Mouse (Mus musculus) right cerebral cortex, postnatal 25 days (tissue): ENCODE results near the gene Crtc1.

Experiments
- DNase-seq: peaks from one replicate; pipeline ENCODE4 v3.0.0; 2022

Crtc1 gene

DNA sequence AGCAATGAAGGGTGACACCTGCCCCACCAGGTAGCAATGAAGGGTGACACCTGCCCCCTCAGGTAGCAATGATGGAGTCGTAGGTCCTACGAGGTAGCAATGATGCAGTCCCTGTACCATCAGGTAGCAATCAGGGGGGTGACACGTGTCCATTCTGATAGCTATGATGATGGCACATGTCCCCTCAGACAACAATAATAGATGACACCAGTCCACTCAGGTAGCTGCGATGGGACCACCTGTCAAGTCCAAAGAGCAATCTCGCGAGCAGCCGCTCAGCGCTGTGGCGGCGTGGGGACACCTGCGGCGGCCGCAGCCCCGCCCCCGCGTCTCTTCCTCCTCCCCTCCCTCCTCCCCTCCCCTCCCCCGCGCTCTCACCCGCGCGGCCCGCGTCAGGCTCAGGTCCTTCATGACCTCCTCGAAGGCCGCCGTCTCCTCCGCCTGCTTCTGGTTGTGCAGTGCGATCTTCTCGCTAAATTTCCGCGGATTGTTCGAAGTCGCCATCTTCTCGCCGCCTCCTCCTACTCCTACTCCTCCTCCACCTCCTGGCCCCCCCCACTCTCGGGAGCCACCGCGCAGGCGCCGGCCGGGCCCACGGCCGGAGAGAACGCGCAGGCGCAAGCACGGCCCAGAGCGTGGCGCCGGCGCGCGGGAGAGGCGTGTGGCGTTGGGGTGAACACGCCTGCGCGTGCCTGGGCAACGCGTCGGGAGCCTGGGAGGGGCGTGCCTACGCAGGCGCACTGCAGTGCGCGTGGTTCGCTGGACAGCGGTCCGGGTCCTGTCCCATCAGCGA lies at the start of gene Crtc1:
Gene Crtc1 (minus strand): TSS at position 525 of the 793 bp plus-strand sequence.
- DNase-seq: peak; percentile 97

DNA sequence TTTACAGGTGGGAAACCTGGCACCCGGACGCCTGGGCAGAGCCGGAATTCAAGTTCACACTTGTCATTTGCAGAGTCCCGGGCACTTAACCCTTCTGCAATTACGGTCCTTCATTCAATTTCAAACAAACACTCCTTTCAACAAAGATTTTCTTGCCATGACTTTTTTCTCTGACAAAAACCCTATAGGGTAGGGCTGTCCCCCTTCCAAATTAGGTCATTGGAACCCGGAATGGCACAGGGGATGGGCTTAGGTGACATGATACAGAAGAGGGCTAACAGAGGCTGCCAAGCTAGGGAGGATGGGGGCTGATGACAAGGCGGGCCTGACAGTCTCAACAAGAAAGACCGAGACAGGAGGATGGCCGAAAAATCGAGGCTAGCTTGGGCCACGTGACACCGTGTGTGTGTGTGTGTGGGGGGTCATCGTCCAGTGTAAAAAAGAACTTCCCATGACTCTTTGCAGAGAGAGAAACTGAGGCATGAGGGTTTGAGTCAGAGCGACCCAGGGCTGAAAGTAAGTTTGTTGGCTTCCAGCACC lies 49.6 kb upstream of the Crtc1 start:
- DNase-seq: no peak

- DNase-seq: no peak
These were observed 48.8 kb upstream of the Crtc1 start for GRCm38 (mm10) chr8:70487993-70488796.

DNA sequence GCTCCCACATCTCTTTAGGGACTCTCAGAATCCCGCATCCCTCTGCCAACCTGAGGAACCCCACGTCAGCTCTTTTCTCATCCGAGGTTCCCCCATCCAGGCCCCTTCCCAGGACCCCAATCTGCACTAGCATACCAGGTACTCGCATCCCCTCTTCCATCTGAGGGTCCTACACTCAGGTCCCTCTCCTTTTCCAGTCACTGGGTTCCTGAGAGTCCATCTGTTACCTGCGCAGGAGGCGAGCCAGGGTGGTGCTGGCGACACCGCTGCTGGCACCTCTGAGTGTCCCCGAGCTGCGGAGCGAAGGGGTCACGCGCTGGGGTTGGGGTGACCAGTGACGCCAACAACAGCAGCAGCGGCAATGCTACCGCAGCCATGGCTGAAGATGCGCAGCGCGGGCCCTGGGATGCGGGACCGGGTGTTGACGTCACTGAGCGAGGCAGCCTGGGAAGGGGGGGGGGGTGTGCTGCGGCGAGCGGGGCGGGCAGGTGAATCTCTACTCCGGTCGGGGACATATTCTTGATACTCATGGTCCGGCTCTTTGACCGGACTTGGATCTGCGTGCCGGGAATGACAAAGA lies 47.7 kb upstream of the Crtc1 start, which contains the start of gene Tmem59l:
Gene Tmem59l (minus strand): TSS at position 418 of the 580 bp plus-strand sequence.
- DNase-seq: peak; percentile 72

GRCm38 (mm10) chr8:70486191-70486681 lies 46.9 kb upstream of the Crtc1 start:
- no peak for DNase-seq

- no peak for DNase-seq
These were observed 43.6 kb upstream of the Crtc1 start for GRCm38 (mm10) chr8:70482943-70483342.

GRCm38 (mm10) chr8:70481908-70482307 lies 42.5 kb upstream of the Crtc1 start:
- no peak for DNase-seq

- DNase-seq: no peak
These were observed 38.0 kb upstream of the Crtc1 start for GRCm38 (mm10) chr8:70477269-70477982.

GRCm38 (mm10) chr8:70476333-70477268 lies 37.2 kb upstream of the Crtc1 start, which contains the start of gene Klhl26:
Klhl26 (minus strand) TSS chr8:70476968.
- peak; percentile 90 for DNase-seq

DNA sequence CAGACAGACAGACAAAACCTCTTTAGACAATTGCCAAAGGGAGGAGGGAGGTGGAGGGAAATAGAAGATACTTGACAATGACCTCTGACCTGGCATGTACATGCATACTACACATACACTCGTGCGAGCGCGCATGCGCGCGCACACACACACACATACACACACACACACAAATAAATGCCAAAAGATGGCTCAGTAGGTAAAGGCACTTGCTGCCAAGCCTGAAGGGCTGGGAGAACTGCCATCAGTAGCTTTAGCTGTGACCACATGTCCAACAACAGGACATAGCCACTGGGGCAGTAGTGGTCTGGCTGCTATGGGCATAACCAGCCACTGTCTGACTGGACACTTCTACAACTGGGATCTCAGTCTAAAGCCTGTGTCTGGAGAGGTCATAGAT lies 32.5 kb upstream of the Crtc1 start:
- no peak for DNase-seq

DNA sequence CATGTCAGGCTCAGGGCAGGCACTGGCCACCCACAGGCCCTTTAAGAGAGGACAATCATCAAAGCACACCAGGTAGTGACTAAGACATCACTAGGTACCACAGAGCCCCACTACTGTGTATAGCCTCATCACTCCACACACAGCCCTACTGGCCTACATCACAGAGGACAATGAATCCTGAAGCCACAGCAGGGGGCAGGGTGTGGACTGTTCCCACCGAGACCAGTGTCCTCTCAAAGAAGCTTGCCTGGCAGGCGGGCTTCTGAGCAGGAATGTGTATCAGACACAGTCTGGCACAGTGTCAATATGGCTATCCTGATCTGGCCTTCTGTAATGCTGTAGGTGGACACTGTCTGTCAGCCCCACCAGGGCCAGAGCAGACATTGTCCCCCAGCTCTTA lies 30.6 kb upstream of the Crtc1 start:
- DNase-seq: no peak

DNA sequence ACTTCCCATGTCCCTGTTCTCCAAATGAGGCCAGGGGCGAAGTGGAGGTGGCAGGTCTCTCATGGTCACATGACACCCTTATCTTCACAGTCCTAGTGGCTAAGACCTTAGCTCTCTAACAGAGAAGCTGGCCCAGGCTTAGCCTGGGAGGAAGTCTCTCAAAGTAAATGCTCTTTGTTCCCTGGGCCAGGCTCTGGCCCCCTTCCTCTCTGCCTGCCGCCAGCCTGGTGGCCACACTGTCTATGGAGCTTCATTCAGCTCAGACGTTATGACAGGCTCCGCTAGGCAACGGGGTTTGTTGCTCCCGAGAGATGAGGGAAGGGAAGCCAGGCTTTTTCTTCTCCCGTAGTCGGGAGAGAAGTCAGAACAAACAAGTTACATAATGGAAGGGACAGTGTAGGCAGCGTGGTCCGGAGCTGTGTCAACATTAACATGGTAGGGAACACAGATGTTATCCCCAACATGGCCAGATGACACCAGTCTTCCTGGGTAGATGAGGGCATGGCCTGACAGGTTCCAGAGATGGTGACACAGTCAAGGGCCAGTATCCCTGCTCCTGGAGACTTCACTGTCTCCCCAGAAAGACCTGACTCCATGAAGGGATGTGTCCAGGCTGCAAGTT lies 30.0 kb upstream of the Crtc1 start:
- no peak for DNase-seq

GRCm38 (mm10) chr8:70468733-70469132 lies 29.4 kb upstream of the Crtc1 start:
- no peak for DNase-seq

- DNase-seq: no peak
These were observed 28.5 kb upstream of the Crtc1 start for GRCm38 (mm10) chr8:70467907-70468306.

DNA sequence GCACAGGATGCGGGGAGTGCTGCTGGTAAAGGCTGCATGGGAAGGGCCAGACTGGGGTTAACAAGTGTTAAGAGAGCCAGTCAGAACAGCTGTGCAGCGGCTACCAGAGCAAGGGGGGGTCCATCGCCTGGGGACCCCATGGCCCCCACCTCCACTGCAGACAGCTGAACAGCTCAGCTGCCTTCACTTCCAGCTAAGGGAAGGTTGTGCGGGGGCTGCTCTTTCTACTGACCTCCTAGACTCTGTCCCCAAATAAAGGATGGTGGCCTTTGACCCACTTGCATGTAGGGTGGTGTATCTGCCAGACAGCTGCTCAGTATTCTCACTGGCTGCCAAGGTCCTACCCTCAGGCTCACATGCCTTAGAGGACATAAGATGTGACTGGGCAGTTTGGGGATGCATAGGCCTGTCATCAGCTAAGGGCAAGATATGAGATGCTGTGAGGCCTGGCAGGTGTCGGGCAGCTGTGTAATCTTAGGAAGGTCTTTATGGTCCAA lies 27.9 kb upstream of the Crtc1 start:
- no peak for DNase-seq

GRCm38 (mm10) chr8:70466771-70467170 lies 27.4 kb upstream of the Crtc1 start:
- DNase-seq: no peak

DNA sequence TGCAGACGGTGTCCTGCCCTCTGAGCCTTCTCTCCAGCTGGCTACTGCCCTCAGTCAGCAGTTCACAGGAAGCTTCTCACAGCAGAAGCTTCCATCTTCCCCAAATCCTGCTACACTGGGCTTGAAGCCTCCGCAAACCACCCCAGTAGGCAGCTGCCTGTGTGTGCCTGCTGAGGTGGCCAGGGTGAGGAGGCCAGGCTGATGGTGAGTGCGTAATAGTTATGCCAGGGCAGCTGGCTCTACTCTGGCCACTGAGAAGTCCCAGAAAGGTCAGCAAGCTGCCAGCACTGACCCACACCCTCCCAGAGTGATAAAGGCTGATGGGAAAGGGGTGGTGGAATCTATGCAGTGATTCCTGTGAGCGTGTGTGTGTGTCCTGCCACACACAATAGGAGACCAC lies 26.9 kb upstream of the Crtc1 start:
- no peak for DNase-seq

GRCm38 (mm10) chr8:70465701-70466100 lies 26.3 kb upstream of the Crtc1 start:
- no peak for DNase-seq

- DNase-seq: no peak
These were observed 24.8 kb upstream of the Crtc1 start for GRCm38 (mm10) chr8:70464162-70464561.

GRCm38 (mm10) chr8:70463306-70463705 lies 23.9 kb upstream of the Crtc1 start:
- DNase-seq: peak; percentile 77

DNA sequence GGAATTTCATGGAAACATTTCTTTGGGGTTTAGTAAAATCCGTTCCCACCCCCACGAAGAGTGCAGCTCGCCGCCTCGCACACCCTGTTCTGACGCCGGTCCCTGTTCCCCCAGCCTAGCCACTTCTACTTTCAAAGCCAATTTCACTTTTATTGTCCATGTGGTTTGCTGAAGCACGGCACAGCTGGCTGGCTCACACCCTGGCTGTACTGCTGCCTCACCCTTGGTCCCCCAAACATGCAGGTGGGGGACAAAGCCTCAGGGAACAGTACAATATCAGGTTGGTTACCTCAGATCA lies 23.1 kb upstream of the Crtc1 start:
- peak; percentile 44 for DNase-seq
